Mouse (Mus musculus): ENCODE data around the gene Tmprss11e. TPM values are rescaled to one million over a fixed set of nuclear protein-coding genes. Genes with fewer than 3 reads are reported as not detected.

Gene Tmprss11e
- total RNA-seq (2014; fragmentation: Nextera tagmentation) = not detected in 2 replicates
- not detected in 2 replicates for total RNA-seq (2017)

DNA sequence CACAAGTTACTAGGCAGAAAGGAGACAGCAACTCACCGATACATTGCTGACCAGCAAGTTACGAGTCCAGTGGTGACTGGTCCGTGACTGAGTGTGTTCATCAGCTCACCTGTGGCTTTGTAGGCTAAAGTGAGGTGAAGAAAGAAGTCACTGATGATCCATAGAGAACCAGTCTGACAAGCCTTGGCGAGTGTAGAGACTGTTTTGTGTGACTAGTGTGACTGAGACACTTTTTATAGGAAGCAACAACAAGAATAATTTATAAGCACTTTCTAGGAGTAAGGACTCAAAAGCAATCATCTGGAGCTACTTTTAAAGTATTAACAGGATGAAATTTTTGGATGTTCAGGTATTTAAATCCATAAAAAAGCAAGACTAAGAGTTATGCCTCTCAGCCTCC is at the start of gene Tmprss11e:
TSS of gene Tmprss11e (minus strand) at position 101 of the 400 bp plus-strand sequence.
- ATAC-seq (replicated peaks; ENCODE audit: poor library complexity, severe bottlenecking) = no peak

DNA sequence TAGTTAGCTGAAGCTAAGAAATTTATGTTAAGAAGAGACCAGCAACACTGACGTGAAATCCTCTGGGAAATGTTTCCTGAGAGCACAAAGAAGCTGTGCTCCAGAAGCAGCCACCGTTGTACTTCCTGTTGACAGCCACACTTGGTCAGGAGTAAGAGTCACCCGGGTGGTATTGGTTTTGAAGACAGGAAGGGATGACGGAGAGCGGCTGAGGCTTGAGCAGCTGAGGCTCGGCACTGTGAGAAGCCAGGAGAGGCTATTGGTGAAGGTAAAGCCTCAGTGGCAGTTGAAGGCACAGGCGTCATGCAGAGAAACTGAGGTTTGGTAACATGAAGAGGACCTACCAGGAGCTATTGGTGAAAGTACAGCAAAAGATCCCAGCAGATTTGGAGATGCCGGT is 47.2 kb upstream of the Tmprss11e start:
- peak; percentile 80 for ATAC-seq (replicated peaks; ENCODE audit: poor library complexity, severe bottlenecking)

DNA sequence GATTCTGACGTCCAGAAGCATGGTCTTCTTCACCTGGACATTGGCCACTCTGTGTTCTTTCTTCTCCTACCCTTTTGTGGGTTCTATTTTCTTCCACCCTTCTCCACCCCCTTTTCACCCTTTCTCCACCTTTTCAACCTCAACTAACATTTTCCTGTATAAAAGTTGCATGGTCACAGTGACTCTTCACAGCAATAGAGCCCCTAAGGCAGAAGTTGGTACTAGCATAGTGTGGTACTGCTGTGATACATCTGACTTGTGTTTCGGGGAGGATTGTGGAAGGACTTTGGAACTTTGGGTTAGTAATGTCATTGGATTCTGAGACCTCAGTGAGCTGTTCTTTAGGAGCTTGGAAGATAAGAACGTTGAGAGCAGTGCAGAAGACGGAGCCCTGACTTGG is 46.6 kb upstream of the Tmprss11e start:
- no peak for ATAC-seq (replicated peaks; ENCODE audit: poor library complexity, severe bottlenecking)

DNA sequence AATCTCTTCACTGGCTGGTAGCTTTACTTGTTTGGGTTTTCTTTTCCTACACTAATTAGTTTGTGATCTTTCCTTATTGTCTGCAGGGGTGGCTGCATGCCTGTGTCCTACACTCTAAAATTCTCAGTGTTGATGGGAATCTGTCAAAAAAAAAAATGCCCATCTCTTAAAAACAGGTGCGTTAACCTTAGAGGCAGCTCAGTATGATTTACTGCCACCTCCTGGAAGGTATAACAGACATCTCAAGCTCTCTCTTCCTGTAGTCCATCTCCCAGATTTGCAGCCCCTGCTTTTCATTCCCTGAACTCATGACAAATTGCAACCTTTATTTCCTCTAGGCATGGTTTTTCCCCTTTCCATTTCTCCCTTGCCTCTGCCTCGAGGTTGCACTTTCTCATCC is 44.3 kb upstream of the Tmprss11e start:
- ATAC-seq (replicated peaks; ENCODE audit: poor library complexity, severe bottlenecking) = no peak

DNA sequence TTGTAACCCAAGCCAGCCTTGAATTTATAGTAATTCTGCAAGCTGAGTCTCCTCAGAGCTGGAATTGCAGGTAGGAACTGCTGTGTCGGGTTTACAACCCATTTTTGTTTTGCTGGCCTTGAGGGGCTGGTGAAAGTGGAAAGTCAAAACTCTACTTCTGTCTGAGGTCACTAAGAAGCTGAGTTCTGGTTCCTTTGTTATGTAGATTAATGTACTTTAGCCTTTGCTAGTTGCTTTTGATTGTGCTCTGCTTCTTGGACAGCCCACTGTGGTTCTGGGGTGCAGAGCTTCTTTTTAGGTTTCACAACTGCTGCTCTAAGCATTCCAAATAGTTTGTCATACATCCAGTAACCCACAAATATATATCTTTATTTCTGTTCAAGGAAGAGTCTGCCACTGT is 41.2 kb upstream of the Tmprss11e start:
- no peak for ATAC-seq (replicated peaks; ENCODE audit: poor library complexity, severe bottlenecking)

DNA sequence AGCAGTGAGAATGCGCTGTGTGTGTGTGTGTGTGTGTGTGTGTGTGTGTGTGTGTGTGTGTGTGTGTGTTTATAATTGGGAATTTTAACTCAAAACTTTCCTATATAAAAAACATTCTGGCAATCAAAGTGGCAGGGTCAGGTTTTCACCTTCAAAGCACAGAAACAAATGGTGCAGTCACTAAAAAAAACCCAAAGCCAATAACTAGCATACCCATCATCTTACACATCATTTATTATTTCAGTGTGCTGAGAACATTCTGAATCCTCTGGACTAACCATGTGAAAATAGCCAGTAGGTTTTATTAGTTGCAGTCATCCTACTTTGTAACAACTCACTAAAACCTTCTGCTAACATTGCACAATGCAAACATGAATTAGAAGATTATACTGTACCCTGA is 38.6 kb upstream of the Tmprss11e start:
- ATAC-seq (replicated peaks; ENCODE audit: poor library complexity, severe bottlenecking) = no peak

GRCm38 (mm10) chr5:86783059-86783458 is 37.4 kb upstream of the Tmprss11e start:
- no peak for ATAC-seq (replicated peaks; ENCODE audit: poor library complexity, severe bottlenecking)

DNA sequence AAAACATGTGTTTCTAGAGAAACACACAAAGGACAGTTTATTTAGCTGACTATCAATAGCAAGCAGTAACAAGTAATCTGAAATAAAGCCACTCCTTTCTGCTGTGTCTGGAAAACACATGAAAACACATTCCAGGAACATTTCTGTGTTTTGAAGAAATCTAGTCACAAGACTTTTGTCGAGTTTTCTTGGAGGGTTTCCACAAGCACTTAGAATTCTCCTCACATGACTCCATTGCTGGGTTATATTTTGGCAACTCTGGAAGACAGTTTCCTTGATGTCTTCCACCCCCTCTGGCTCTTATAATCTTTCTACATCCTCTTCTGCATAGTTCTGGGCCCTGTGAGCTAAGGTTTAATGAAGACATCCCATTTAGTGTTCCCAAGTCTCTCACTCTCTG is 32.9 kb upstream of the Tmprss11e start:
- no peak for ATAC-seq (replicated peaks; ENCODE audit: poor library complexity, severe bottlenecking)

- ATAC-seq (replicated peaks; ENCODE audit: poor library complexity, severe bottlenecking) = no peak
Measured at GRCm38 (mm10) chr5:86776941-86777340, 31.3 kb upstream of the Tmprss11e start.

DNA sequence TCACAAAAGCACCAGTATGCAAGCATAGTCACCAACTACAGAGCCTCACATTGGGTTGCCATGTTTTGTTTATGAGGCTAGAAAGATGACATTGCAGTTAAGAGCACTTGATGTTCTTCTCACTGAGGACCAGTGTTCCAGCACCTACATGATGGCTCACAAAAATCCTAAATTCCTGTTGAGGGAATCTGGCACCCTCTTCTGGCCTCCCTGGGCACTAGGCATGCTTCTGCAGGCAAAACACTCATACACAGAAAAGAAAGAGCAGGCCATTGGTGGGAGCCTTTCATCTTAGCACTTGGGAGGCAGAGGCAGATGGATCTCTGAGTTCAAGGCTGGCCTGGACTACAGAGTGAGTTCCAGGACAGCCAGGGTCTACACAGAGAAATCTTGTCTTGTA is 25.4 kb upstream of the Tmprss11e start:
- no peak for ATAC-seq (replicated peaks; ENCODE audit: poor library complexity, severe bottlenecking)

GRCm38 (mm10) chr5:86769015-86769658 is 23.5 kb upstream of the Tmprss11e start:
- no peak for ATAC-seq (replicated peaks; ENCODE audit: poor library complexity, severe bottlenecking)

DNA sequence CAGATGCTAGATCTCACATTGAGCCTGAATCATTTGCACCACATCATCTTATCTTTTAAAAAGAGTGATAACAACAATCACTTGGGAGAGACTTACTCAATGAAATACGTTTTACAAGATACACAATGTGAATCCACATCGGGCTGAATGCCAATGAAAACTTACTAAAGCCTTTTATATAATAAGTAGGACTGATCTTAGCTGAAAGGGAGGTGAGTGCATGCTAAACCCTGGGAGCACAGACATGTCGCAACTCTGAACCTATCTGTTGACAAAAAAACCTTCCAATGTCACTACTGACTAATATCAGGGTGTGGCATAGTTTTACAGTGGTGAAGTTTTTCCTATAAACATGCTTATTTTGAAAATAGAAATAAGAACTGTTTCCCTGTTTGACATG is 2.8 kb downstream of the Tmprss11e start:
- no peak for ATAC-seq (replicated peaks; ENCODE audit: poor library complexity, severe bottlenecking)

DNA sequence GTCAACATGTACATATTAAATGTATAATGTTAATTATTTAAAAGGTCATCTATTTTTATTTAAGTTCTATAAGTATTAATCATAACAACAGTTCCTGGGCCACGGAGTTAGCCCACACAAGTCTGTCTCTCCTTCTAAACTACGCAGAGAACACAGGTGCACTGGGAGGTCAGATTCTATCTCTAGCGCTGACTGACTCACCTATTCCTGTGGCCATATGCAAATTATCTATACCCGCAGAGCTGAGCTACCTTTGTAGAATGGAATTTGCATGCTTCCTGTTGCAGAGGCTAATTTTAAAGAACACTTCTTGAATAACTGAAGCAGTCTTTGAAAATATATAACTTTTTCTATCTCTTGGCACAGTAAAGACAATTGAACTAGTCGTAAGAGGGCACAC is 4.5 kb downstream of the Tmprss11e start:
- no peak for ATAC-seq (replicated peaks; ENCODE audit: poor library complexity, severe bottlenecking)

GRCm38 (mm10) chr5:86735808-86736207 is 9.8 kb downstream of the Tmprss11e start:
- no peak for ATAC-seq (replicated peaks; ENCODE audit: poor library complexity, severe bottlenecking)

DNA sequence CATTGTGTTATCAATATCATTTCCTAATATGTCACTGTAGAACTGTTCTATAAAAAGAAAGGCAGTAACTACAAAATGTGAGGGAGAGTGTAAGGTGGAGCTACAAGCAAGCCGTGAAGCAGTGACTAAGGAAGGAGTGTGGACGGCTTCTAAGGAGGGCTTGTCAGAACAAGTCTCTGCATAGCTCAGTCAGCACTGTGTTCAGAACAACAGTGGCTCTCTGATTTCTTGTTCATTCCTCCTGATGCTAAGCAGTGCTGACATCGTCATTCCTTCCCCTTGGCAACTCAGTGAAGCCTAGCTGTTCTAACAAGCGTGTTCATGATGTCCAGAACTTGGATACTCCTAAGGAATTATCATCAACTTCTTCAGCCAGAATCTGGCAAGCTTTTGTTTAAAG is 15.0 kb downstream of the Tmprss11e start:
- ATAC-seq (replicated peaks; ENCODE audit: poor library complexity, severe bottlenecking) = no peak

GRCm38 (mm10) chr5:86728574-86728973 is 17.0 kb downstream of the Tmprss11e start:
- ATAC-seq (replicated peaks; ENCODE audit: poor library complexity, severe bottlenecking) = no peak

GRCm38 (mm10) chr5:86727033-86727432 is 18.6 kb downstream of the Tmprss11e start:
- no peak for ATAC-seq (replicated peaks; ENCODE audit: poor library complexity, severe bottlenecking)

DNA sequence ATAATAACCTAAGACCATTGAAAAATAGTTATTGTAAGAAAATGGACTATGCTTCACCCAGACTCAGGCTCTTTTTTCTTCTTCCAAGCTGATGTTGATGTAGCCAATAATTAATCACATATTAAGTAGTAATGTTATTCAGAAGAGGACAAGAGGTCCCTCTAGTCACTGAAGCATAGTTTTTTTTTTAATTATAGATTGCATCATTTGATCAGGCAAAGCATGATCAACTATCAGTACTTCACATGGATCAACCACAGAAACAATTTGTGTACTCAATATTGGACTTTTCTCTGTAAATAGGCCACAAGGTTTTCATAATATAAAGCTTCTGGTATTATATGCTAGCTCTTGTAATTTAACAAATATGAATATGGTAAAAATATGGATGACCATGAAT is 20.6 kb downstream of the Tmprss11e start:
- ATAC-seq (replicated peaks; ENCODE audit: poor library complexity, severe bottlenecking) = no peak

DNA sequence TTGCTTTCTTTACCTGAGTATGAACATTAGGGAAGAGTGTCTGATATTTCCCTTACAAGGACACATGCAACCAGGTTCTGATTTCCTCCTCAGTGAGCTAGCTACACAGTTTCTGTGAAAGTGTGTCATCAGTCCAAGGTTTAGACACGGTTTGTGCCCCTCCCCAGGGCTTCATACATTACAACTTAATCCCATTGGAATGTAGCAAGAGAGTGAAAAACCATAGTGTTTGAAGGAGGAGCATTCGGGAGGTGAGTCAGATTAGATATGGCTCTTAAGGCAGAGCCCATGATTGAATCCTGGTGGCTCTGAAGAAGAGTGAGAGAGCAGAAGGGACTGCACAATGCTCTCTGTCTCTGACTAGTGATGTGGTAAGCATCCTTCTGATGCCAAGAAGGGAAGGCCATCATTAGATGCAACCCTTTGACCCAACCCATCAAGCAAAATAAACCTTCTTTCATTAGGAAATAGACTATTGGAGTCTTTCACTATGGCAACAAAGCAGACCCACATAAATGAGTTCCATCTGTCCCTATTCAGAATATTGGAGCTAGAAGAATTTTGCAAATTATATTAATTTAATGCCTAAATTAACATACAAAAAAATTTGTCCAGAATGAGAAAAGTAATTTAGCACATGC is 22.7 kb downstream of the Tmprss11e start:
- no peak for ATAC-seq (replicated peaks; ENCODE audit: poor library complexity, severe bottlenecking)

- ATAC-seq (replicated peaks; ENCODE audit: poor library complexity, severe bottlenecking) = no peak
Measured at GRCm38 (mm10) chr5:86714967-86715366, 30.6 kb downstream of the Tmprss11e start.

- ATAC-seq (replicated peaks; ENCODE audit: poor library complexity, severe bottlenecking) = no peak
Measured at GRCm38 (mm10) chr5:86704923-86705322, 40.7 kb downstream of the Tmprss11e start.

DNA sequence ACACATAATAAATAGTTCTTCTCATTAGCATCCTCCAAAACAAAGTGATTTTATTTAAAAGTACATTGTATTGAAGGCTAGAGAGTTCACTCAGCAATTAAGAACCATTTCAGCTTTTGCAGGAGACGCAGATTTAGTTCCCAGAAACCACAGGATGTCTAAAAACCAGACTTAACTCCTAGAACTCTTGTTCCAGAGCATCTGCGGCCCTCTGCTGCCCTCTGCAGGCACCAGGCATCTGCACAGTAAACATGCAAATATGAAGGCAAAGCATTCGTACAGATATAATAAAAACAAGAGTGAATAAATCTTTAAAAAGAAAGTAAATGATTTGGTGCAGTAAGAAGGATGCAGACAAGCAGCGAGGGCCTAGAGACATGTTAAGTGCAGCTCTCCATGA is 60.9 kb downstream of the Tmprss11e start:
- ATAC-seq (replicated peaks; ENCODE audit: poor library complexity, severe bottlenecking) = no peak

Measured in granulocyte monocyte progenitor cell, adult 5-6 weeks (primary cell).